Mouse (Mus musculus) midbrain, embryonic 12.5 days (tissue): ENCODE data around the gene Zbtb7a. TPM values are rescaled to one million over a fixed set of nuclear protein-coding genes. Genes with fewer than 3 reads are reported as not detected.
"Not testable (repeated sequence)": the region's sequence is repeated elsewhere in the genome, so short reads cannot be mapped to it uniquely, and the experiment has no call there.

ENCODE experiments used
- ATAC-seq: fragments of 200-750 bp; cut with Nextera tagmentation; 2 replicates; pipeline ENCODE4 v1.8.0; 2017; ENCODE audit warnings: low read depth, moderate TSS enrichment, moderate library complexity; ENCODE audit not compliant: low FRiP score
- H3K27ac ChIP-seq: fragments of 300-500 bp; sonication (generic); replicated peaks from 2 replicates; pipeline ENCODE4 v1.5.1; 2016; ENCODE audit warnings: mild to moderate bottlenecking
- H3K27me3 ChIP-seq: fragments of 300-500 bp; sonication (generic); 2 replicates; pipeline ENCODE4 v1.6.1; 2016; ENCODE audit warnings: mild to moderate bottlenecking
- H3K36me3 ChIP-seq: fragments of 300-500 bp; sonication (generic); 2 replicates; pipeline ENCODE4 v1.6.1; 2016
- H3K4me1 ChIP-seq: fragments of 300-500 bp; sonication (generic); 2 replicates; pipeline ENCODE4 v1.6.1; 2016
- H3K4me2 ChIP-seq: fragments of 300-500 bp; sonication (generic); replicated peaks from 2 replicates; pipeline ENCODE4 v1.6.1; 2016; ENCODE audit warnings: mild to moderate bottlenecking, moderate library complexity
- H3K4me3 ChIP-seq: fragments of 300-500 bp; sonication (generic); 2 replicates; pipeline ENCODE4 v1.5.1; 2016; ENCODE audit warnings: mild to moderate bottlenecking
- H3K9ac ChIP-seq: fragments of 300-500 bp; sonication (generic); replicated peaks from 2 replicates; pipeline ENCODE4 v1.6.1; 2016; ENCODE audit warnings: mild to moderate bottlenecking, moderate library complexity
- H3K9me3 ChIP-seq: fragments of 300-500 bp; sonication (generic); 2 replicates; pipeline ENCODE4 v1.6.1; 2016; ENCODE audit warnings: mild to moderate bottlenecking
- whole genome bisulfite sequencing: fragments of 180-500 bp; shearing (Covaris S2); methylation state at CpG from one replicate; pipeline ENCODE4 v1.1.7; 2016; 5-methylcytosine and 5-hydroxymethylcytosine counted together
- polyA plus RNA-seq: library from polyadenylated mRNA; unstranded; fragments of >200 nt; fragmentation: Nextera tagmentation; extraction: Ambion mirVana; gene quantifications from 2 replicates; pipeline ENCODE4 v1.2.1, GENCODE M21; 2016

Gene Zbtb7a
- polyA plus RNA-seq, 1 experiment from 2014 or later = 15.9 TPM

- not testable (repeated sequence) for ATAC-seq, H3K9me3 ChIP-seq, H3K9ac ChIP-seq, H3K27me3 ChIP-seq
- H3K4me1 ChIP-seq = peaks cover 51% of the 10 kb centered on the region
- peak overlapping the region; percentile 93 for H3K27ac ChIP-seq
- 10% methylated on average over 4 of the region's 4 CpGs for WGBS
- H3K4me2 ChIP-seq = peak overlapping the region; percentile 61
- H3K4me3 ChIP-seq = peak overlapping the region; percentile 42; the same call in 1 of the 2 replicates
- peaks cover 31% of the 10 kb centered on the region for H3K36me3 ChIP-seq
These were observed 40.3 kb downstream of the Zbtb7a start for GRCm38 (mm10) chr10:81175345-81175701.

GRCm38 (mm10) chr10:81175936-81176465, 41.0 kb downstream of the Zbtb7a start:
- Histone ChIP-seq H3K27me3 (no peaks in the 10 kb centered on the region), H3K4me2 (peak overlapping the region; percentile 52), H3K4me3 (peak overlapping the region; percentile 99), H3K27ac (peak overlapping the region; percentile 93), H3K9ac (peak overlapping the region; percentile 99; the same call in 1 of the 2 replicates), H3K4me1 (peaks cover 51% of the 10 kb centered on the region), H3K9me3 (no peaks in the 10 kb centered on the region), H3K36me3 (peaks cover 38% of the 10 kb centered on the region)
- ATAC-seq = no peak; the same call in 1 of the 2 replicates
- 11% methylated on average over 13 of the region's 13 CpGs for WGBS

- no peaks in the 10 kb centered on the region for H3K27me3 ChIP-seq
- peak within 1 kb of the TSS; percentile 99 for H3K4me3 ChIP-seq
- peak within 1 kb of the TSS; percentile 95 for H3K4me2 ChIP-seq
- under 1% methylated on average over 77 of the region's 77 CpGs for WGBS
- H3K9ac ChIP-seq = peak within 1 kb of the TSS; percentile 99
- H3K27ac ChIP-seq = peak within 1 kb of the TSS; percentile 93
- H3K4me1 ChIP-seq = peaks cover 53% of the 10 kb centered on the region
- peak; percentile 80 for ATAC-seq
- no peaks in the 10 kb centered on the region for H3K9me3 ChIP-seq
- H3K36me3 ChIP-seq = peaks cover 44% of the 10 kb centered on the region
These were observed 41.6 kb downstream of the Zbtb7a start, which contains the start of gene Eef2 for GRCm38 (mm10) chr10:81176466-81177271. Eef2 (plus strand) TSS chr10:81176631.

- H3K27me3 ChIP-seq = no peaks in the 10 kb centered on the region
- ATAC-seq = no peak
- peak overlapping the region; percentile 93 for H3K27ac ChIP-seq
- H3K36me3 ChIP-seq = peaks cover 52% of the 10 kb centered on the region
- H3K9ac ChIP-seq = peak overlapping the region; percentile 99
- H3K9me3 ChIP-seq = no peaks in the 10 kb centered on the region
- H3K4me1 ChIP-seq = peaks cover 61% of the 10 kb centered on the region
- WGBS = 19% methylated on average over 16 of the region's 16 CpGs
- peak overlapping the region; percentile 95 for H3K4me2 ChIP-seq
- peak overlapping the region; percentile 99 for H3K4me3 ChIP-seq
These were observed 42.5 kb downstream of the Zbtb7a start for GRCm38 (mm10) chr10:81177491-81177925.

GRCm38 (mm10) chr10:81177958-81178712, 43.1 kb downstream of the Zbtb7a start:
- Histone ChIP-seq H3K9me3 (no peaks in the 10 kb centered on the region), H3K4me3 (peak overlapping the region; percentile 99), H3K4me2 (peak overlapping the region; percentile 95), H3K4me1 (peaks cover 58% of the 10 kb centered on the region), H3K9ac (peak overlapping the region; percentile 99), H3K27me3 (no peaks in the 10 kb centered on the region), H3K36me3 (peaks cover 52% of the 10 kb centered on the region), H3K27ac (peak overlapping the region; percentile 93; the same call in 1 of the 2 replicates)
- 72% methylated on average over 14 of the region's 14 CpGs for WGBS
- no peak for ATAC-seq

- Histone ChIP-seq H3K4me1 (peaks cover 56% of the 10 kb centered on the region), H3K27ac (no peak overlapping the region), H3K4me2 (no peak overlapping the region), H3K27me3 (no peaks in the 10 kb centered on the region), H3K9me3 (no peaks in the 10 kb centered on the region), H3K9ac (no peak overlapping the region), H3K36me3 (peaks cover 52% of the 10 kb centered on the region), H3K4me3 (no peak overlapping the region)
- no peak for ATAC-seq
- 95% methylated on average over 11 of the region's 11 CpGs for WGBS
These were observed 43.9 kb downstream of the Zbtb7a start for GRCm38 (mm10) chr10:81178927-81179326.

- Histone ChIP-seq H3K4me3 (no peak overlapping the region), H3K4me1 (peaks cover 51% of the 10 kb centered on the region), H3K27ac (no peak overlapping the region), H3K36me3 (peaks cover 60% of the 10 kb centered on the region), H3K4me2 (no peak overlapping the region), H3K27me3 (no peaks in the 10 kb centered on the region), H3K9me3 (no peaks in the 10 kb centered on the region), H3K9ac (no peak overlapping the region; the same call in 1 of the 2 replicates)
- no peak for ATAC-seq
- WGBS = 90% methylated on average over 32 of the region's 32 CpGs
These were observed 44.7 kb downstream of the Zbtb7a start for GRCm38 (mm10) chr10:81179451-81180342.

GRCm38 (mm10) chr10:81180946-81181345, 45.9 kb downstream of the Zbtb7a start:
- Histone ChIP-seq H3K36me3 (peaks cover 71% of the 10 kb centered on the region), H3K9me3 (no peaks in the 10 kb centered on the region), H3K4me1 (peaks cover 42% of the 10 kb centered on the region), H3K4me3 (no peak overlapping the region), H3K27ac (no peak overlapping the region; the same call in 1 of the 2 replicates), H3K9ac (0 out of 2 replicates have a peak overlapping the region, but pooled peaks have one; percentile 20), H3K27me3 (no peaks in the 10 kb centered on the region), H3K4me2 (no peak overlapping the region)
- 91% methylated on average over 13 of the region's 13 CpGs for WGBS
- ATAC-seq = no peak

- WGBS = 81% methylated on average over 12 of the region's 12 CpGs
- H3K9me3 ChIP-seq, H3K9ac ChIP-seq, ATAC-seq, H3K4me2 ChIP-seq, H3K27me3 ChIP-seq: not testable (repeated sequence)
- H3K36me3 ChIP-seq = peaks cover 78% of the 10 kb centered on the region
- H3K4me3 ChIP-seq = 0 out of 2 replicates have a peak overlapping the region, but pooled peaks have one; percentile 59
- H3K27ac ChIP-seq = 0 out of 2 replicates have a peak overlapping the region, but pooled peaks have one; percentile 63
- H3K4me1 ChIP-seq = peaks cover 42% of the 10 kb centered on the region
These were observed 46.8 kb downstream of the Zbtb7a start for GRCm38 (mm10) chr10:81181860-81182259.

- H3K27ac ChIP-seq = peak within 1 kb of the TSS; percentile 63
- H3K9me3 ChIP-seq = no peaks in the 10 kb centered on the region
- peaks cover 35% of the 10 kb centered on the region for H3K4me1 ChIP-seq
- H3K27me3 ChIP-seq = no peaks in the 10 kb centered on the region
- H3K36me3 ChIP-seq = peaks cover 81% of the 10 kb centered on the region
- H3K4me3 ChIP-seq = peak within 1 kb of the TSS; percentile 59
- peak; percentile 94 for ATAC-seq
- peak within 1 kb of the TSS; percentile 50 for H3K9ac ChIP-seq
- 5% methylated on average over 53 of the region's 53 CpGs for WGBS
- H3K4me2 ChIP-seq = peak within 1 kb of the TSS; percentile 61
These were observed 47.6 kb downstream of the Zbtb7a start, which contains the start of gene Dapk3 for GRCm38 (mm10) chr10:81182336-81183333. Dapk3 (plus strand) TSS chr10:81183005.
